Mouse (Mus musculus) left cerebral cortex, postnatal 14 days (tissue): ENCODE data around the gene Zbtb20. TPM values are rescaled to one million over a fixed set of nuclear protein-coding genes. Genes with fewer than 3 reads are reported as not detected.

Experiments
- DNase-seq, 2 experiments: peaks; one replicate each; pipeline ENCODE4 v3.0.0; 2021 to 2022; ENCODE audit warnings: low spot score in 2 of 2, mixed read lengths in 1 of 2
- intact Hi-C: fragments of 180-260 bp; cut with DNase I; formaldehyde crosslinking; loops from one replicate; pipeline ENCODE4 v1.15.1; 2025
- total RNA-seq, 2 experiments: library from RNA; stranded (reverse); gene quantifications; 2 replicates each; pipeline ENCODE4 v1.2.3; 2021

Zbtb20 gene
- total RNA-seq, 2 experiments from 2014 or later, result 48.4 to 53.0 TPM

DNA sequence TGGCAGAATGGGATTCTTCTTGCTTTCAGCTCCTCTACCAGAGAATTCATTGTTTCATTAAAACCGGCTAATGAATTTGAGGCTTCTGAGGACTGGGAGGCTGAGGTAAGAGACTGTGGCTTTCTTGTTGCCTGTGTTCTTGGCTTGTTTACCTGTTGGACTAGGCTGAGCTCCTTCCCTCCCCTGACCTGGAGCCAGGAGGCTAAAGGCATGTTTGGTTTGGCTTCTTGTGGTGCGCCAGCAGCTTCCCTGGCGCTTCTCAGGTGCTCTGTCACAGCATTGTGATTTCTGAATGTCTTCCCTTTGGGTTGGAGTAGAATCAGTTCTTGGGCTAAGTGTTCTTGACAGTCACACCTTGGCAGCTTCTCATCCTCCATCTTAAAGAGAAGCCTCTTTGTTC lies 171.0 kb downstream of the Zbtb20 start:
- DNase-seq, result no peak

DNA sequence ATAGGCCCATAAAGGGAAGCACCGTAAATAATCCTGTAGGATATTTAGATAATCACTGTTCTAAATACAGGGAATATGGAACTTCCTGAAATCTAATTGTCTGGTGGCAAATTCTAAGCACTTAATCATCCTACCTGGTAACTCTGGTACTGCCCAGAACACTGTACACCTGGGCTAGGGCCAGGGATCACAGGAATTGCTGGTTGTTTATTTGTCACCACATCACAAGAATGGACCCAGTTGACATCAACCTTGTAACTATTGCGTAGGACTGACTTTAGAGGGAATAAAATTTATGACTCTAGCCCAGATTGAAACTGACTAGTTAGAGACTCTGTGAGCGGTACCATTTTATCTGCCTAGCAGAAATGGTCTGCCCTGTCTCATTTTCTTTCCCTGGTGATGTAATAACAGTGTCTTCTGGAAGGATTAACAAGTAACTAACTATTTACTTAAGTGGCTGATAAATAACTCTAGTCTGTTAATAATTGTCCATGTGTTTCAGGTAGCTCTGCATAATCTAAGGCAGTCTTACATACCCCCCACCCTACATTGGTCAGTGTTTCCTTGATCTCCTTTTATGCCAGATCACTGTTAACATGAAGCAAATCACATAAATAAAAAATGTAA lies 194.1 kb downstream of the Zbtb20 start:
- no peak for DNase-seq
- intact Hi-C loops, result no loop called here

More for the DNA sequence above, 171.0 kb downstream of the Zbtb20 start:
- intact Hi-C loops, result no loop called here

DNA sequence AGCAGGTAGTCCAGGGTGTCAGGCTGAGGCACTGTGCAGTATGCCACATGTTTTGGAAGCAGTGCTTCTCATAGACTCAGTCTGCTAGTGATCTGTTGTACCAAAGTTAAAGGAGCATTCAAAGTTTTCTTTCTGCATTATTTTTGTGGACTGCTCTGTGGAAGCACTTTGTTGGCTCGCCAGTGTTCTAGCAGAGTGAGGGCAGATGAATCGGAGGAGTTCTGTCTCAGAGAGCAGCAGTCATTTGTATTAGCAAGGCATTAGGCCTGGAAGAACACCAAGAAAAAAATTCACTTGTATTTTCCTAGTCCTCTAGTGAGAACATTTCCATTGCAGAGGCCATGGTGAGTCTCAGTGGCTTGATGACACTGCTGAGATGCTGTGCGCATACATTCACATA lies 196.2 kb downstream of the Zbtb20 start:
- intact Hi-C loops, result no loop called here
- DNase-seq, result no peak

DNA sequence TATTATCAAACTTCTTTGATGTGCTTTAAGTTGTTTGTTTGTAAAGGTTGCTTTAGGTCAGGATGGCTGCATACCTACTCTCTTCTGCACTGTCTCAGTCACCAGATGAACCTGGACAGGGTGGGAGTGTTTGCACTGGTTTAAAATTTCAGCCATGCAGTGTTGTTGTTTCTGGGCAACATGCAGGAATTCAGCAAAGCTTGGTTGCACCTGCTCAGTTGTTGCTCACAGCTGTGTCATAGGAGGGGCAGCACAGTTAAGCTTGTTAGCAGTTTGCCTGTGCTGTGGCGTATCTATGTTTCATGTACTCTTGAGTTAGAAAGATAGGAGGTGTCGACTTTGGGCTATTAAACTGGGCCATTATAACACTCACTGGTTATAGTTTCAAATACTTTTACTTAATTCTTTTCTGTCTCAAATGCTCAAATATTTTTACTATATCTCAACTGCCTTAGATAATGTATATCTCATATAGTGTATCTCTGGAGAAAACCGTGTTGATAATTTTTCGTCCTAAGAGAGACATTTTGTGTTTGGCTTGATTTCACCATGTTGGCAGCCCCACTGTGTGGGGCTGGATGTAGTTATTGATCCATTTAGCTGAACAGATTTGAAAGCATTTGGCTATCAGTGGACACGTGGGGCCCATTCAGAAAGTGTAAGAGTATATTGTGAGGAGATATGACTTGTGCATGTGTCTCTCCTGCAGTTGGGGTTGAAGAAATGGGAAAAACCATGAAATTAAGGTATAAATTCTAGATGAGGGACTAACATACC lies 197.3 kb downstream of the Zbtb20 start:
- intact Hi-C loops, result no loop called here
- no peak for DNase-seq

DNA sequence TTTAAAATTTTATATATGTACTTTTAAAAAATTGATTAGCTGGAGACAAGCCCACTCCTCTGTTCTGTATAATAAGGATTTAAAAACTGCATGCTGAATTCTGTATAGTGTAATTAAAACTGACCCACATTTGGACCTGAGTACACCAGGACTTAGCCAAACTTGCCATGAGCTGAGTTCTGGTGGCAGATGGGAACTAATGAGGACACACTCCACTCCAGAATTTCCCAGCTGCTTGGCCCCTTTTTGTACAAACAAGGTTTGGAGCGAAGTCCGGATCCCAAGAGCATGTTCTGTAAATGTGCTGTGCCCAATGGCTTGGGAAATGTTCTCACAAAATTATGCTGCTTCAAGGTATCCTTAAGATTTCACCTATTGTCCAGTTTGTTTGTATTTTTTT lies 204.7 kb downstream of the Zbtb20 start:
- intact Hi-C loops, result no loop called here

DNA sequence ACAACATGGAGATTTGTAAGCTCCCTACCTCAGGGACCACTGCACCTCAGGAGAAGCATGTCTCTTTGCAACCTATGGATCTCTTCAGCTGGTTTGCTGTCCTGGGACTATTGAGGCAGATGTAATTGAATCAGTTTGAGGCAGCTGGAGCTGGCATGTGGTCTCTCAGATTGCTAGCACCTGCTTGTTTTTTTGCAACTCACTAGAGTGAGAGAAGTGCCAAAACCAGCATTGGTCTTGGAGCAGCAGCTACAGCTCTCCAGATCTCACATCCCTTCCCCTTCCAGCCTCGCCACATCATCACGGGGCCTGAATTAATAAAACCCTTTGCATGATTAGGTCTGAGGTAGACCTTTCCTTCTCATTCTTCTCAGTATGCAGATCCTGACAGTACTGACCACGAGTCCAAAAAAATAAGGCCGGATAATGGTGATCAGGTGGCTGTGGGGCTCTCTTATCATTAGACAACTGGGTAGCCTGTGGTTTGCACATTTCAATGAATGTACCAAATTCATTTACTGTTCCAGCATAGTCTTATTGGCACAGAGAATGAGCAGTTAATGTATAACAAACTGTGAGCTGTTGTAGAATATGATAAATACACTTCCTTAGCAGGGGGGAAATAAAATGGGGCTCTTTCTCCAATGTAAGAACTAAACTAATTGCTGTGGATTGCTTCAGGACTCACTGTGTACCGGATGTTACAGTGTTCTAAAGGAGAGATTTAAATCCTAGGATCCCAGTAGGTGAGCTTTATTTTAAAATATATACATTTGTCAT lies 205.4 kb downstream of the Zbtb20 start:
- DNase-seq, result peak in 1 of 2 experiments; percentile 8
- intact Hi-C loops, result no loop called here

More for the DNA sequence above, 204.7 kb downstream of the Zbtb20 start:
- peak; percentile 9 to 18 for DNase-seq

DNA sequence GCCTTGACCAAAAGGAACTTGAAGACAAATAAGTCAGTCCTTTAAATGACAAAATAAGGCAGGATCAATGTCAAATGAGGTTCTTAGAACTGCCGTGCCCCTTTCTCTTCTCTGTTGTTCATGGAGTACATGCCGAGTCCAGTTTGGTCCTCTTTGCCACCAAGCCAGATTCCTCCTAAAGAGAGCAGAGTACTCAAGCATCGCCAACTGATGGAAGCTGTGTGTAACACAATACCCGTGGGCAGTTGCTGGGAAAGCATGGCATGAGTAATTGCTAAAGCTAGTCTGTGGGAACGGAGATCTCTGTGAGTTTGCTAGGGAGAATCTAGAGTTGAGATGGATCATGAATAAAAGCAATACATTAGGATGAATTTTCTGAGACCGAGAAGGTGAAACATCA lies 206.3 kb downstream of the Zbtb20 start:
- DNase-seq, result no peak

DNA sequence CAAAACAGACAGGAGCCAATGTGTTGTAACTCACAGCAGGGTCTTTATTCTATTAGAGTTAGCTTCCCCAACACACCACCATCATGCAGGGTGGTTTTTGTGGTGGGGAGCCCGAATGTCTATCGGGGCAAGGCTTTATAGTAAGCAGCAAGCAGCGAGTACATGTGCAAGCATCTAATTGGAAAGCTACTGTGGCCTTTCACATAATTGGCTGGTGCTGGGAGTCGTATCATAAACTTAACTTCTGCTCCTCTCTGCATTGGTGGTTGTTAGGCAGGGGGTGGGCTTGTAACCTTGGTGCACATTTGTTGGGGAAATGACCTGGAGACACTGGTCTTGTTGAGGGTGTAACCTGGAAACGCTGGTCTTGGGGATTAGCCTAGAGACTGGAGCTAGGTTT lies 207.1 kb downstream of the Zbtb20 start:
- no peak for DNase-seq
- intact Hi-C loops, result no loop called here

More for the DNA sequence above, 206.3 kb downstream of the Zbtb20 start:
- intact Hi-C loops, result no loop called here

DNA sequence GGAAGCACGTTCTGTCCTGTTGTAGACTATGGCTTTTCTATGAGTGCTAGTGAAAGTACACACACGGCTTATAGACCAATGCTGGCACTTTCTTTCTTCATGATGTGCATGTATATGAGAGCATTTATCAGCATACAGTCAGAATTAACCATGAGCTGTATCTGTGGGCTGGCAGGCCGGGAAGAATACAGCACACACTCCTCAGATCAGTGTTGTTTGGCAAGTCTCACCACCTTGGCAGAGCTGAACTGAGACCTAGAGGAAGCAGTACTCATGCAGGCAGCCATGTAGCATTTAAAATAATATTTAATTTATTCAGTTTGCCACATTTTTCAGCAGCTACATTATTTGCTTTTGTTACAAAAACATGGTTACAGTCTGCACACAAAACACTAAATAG lies 214.5 kb downstream of the Zbtb20 start:
- DNase-seq, result no peak
- intact Hi-C loops, result no loop called here

DNA sequence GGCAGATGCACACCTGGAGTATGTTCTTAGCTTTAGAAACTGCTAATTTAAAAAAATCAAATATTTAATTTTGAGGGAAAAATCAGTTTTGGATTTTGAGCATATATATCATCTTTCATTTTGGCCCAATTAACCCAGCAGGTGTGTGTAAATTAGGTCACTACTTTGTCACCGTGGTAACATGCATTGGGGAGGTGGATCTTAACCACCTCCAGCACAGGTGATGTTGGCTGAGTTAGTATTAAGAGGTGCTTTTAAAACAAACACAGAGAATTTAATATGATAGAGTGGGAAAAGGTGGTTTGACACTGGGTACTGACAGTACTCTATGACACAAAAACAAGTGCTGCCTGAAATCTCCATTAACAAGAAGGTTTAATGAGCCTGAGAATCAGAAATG lies 218.5 kb downstream of the Zbtb20 start:
- DNase-seq, result no peak
- intact Hi-C loops, result no loop called here

DNA sequence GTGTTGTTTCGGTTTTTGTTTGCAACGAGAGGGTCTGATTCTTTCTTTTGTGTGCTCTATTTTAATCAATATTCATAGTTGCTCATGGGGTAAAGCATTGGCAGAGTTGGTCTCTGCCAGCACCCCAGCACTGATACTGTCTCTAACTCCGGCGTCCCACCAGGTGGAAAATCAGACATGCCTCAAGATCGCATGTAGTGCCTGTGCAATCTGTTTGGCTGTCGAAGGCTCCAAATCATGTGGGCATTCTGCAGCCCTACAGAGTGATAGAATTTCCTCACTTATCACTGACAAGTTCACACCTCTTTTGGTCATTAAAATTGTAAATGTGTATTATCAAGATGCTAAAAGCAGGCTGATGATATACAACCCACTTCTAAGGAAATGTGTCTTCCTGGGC lies 219.1 kb downstream of the Zbtb20 start:
- DNase-seq, result no peak
- intact Hi-C loops, result no loop called here

DNA sequence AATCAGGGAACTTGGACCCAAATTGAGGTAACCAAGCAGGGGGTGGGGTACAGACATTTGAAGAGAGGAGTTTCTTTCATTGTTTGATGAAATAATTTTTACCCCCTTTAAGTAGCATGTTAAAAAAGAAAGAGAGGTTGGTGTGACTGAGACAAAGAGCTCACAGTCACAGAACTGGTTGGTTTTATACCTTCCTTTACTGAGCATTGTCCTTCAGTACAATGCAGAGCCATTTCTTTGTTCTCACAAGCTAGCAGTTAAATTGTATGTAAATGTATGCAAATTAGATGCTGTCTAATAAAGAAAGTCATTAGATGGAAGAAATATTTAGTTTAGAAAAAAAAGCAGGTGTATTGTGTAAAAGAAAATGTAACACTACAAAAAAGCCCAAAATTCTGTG lies 220.4 kb downstream of the Zbtb20 start:
- DNase-seq, result no peak
- intact Hi-C loops, result no loop called here

DNA sequence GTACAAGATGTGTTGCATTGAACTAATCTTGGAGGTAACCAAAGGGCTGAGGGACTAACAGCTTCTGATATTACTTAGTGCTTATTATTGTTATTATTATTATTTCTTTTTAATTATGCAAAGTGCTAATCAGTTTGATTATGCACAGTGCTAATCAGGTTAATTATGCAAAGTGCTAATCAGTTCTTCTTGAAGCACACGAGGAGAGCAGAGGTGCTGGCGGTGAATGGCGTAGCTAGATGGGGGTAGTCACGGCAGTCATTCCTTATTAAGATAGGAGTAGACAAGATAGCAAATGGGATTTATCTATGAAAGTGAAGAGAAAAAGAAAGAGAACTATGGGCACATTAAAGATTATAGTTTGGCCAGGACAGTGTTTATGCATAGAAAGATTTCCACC lies 222.5 kb downstream of the Zbtb20 start:
- intact Hi-C loops, result no loop called here
- no peak for DNase-seq

DNA sequence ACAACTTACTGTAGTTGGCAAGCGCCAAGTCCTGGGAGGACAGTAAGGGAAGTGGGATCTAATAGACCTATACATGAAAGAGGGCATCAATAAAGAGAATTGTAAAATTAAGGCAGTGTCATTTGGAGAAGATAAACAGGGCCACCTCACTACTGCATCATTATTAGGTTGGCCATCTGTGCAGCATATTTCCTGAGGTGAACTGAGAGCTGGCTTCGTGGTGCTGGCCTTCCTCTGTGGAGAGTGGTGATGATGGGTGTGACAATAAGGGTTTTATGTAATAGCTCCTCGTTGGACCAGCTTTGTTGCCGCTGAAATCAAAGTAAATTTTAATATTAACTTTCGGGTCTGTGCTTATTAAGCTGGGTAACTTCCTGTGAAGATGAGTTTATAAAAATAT lies 223.0 kb downstream of the Zbtb20 start:
- intact Hi-C loops, result no loop called here
- DNase-seq, result no peak

DNA sequence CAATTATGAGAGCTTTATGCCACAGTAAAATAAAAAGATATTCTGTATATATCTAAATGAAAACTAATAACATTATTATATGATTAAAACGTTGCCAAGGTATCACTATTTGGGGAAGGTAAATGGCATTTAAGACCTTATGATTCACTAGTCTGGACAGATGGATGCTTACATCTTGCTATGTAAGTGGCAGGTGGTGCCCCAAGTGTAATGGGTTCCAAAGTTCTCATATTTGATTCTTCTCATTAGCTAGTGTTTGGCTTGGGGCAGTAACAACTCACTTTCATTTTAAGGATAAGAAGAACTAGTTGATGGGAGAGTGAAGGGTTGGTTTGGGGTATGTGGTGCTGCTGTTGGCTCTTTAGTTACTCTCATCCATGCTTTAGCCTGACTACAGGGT lies 235.6 kb downstream of the Zbtb20 start:
- intact Hi-C loops, result no loop called here
- no peak for DNase-seq

DNA sequence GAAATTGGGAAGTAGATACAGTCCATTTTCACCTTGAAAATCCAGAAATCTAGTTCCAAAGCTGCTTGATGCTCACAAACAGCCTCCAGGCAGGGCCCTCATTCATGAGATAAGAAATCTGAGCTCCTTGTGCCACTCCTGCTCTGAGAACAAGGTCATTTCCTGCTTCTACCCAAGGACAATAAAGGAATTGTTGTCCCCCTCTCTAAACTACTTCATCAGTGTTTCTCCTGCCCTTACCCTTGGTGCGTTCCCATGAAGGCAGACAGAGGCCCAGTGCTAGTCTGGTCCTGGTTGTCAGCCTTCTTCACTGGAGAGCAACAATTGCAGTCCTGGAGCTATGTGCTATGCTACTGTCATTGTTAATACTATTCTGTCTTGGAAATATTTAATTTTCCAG lies 238.3 kb downstream of the Zbtb20 start:
- intact Hi-C loops, result no loop called here
- DNase-seq, result no peak

DNA sequence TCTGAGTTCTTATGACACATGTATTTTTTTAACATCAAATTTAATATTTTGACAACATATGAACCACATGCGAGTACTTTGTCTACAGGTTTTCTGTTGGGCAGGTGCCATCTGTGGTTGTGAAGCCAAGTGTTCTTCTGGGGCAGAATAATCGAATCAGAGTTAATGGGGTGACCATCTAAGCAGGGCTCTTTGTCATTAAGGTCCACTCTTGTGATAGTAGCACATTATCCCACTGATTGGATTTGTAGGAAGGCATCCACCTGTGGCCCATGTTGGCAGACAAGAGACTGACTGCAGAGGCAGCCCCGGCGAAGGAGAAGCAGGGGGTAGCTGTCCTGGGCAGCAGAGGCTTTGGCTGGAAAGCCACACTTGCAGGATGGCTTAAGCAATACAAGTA lies 254.3 kb downstream of the Zbtb20 start:
- DNase-seq, result no peak
- intact Hi-C loops, result no loop called here

DNA sequence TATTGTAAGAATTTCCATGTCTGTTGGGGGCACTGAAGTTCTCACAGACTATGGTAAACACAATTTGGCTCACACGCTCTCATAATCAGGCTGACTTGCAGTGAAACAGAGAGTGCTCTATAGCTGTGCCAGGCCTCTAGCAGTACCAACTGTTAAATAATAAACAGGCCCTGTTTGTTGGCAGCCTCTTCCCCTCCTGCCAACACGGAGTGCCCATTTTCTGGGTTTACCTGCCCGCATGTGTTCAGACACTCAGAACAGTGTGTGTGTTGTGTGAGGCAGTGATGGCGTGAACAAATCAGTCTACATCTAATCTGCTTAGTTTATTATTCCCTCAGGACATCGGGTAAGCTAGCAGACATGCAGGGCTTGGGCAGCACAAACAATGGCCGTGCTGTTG lies 254.9 kb downstream of the Zbtb20 start:
- DNase-seq, result peak in 1 of 2 experiments; percentile 23
- intact Hi-C loops, result no loop called here

DNA sequence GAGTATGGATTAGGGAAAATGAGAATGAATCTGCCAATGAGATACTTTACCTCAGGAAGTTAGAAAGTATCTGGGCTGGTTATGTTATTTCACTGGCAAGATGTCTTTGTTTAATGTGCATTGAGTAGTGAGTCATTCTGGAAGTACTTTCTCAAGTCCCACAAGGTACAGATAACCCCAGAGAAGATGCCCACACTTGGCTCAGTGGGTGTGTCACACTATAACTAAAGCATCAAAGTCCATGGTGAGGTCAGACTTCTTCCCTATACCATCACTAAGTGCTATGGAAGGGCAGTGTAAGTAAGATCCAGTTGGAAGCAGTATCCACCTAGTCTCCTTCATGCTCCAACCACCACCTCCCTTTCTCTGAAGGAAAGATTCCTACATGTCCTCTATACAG lies 255.4 kb downstream of the Zbtb20 start:
- intact Hi-C loops, result no loop called here
- DNase-seq, result no peak

DNA sequence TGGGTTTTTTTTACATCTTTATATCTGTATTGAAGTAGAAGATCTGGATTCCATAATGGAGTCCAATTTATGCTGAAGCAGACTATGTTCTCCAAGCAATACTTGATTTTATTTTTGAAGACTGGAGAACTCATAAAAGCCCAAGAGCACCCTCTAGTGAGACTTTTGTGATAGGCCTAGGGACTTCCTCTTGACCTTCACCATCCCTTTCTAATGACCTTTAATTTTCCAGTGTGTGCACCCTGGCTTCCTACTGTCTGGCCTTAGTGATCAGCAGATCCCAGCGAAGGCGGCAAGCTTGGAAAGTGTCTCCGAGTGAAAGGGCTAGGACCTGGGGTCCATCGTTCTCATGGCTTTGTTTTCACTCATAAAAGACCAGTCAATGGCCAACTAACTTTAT lies 292.8 kb downstream of the Zbtb20 start:
- intact Hi-C loops, result no loop called here
- peak in 1 of 2 experiments; percentile 4 for DNase-seq
